Mouse (Mus musculus) ovary, adult 10 weeks (tissue): ENCODE results near the gene Adamts9. TPM values are rescaled to one million over a fixed set of nuclear protein-coding genes. Genes with fewer than 3 reads are reported as not detected.

Experiments used
- polyA plus RNA-seq: library from polyadenylated mRNA; stranded (reverse); fragments of 350-450 nt; fragmentation: Illumina TruSeq; extraction: RNeasy Lipid Tissue Mini Kit (QIAGEN cat#74804); gene quantifications from one replicate; pipeline ENCODE4 v1.2.3, GENCODE M21; 2014

Adamts9 gene
- 24.3 TPM for polyA plus RNA-seq

GRCm38 (mm10) chr6:92943057-92943781 is at the start of gene Adamts9:
Gene Adamts9 (minus strand): TSS chr6:92943492.

GRCm38 (mm10) chr6:92869089-92869581 is 74.2 kb downstream of the Adamts9 start, which contains the start of gene Gm15737:
Gene Gm15737 (plus strand): TSS chr6:92869357.

GRCm38 (mm10) chr6:92816311-92816751 is 127.0 kb downstream of the Adamts9 start, which contains the start of gene A730049H05Rik:
Gene A730049H05Rik (plus strand): TSS chr6:92816478.

Other genes with a start within 250 kb of the Adamts9 start
- gene Prickle2, start 237.3 kb downstream of the Adamts9 start, polyA plus RNA-seq, result 25.1 TPM
- 9.3 TPM for gene A730049H05Rik, start 127.0 kb downstream of the Adamts9 start, polyA plus RNA-seq
- gene Gm15737, start 74.1 kb downstream of the Adamts9 start, polyA plus RNA-seq, result 0.40 TPM